Mouse (Mus musculus): ENCODE measurements around the gene Klc4.

Gene Klc4

DNA sequence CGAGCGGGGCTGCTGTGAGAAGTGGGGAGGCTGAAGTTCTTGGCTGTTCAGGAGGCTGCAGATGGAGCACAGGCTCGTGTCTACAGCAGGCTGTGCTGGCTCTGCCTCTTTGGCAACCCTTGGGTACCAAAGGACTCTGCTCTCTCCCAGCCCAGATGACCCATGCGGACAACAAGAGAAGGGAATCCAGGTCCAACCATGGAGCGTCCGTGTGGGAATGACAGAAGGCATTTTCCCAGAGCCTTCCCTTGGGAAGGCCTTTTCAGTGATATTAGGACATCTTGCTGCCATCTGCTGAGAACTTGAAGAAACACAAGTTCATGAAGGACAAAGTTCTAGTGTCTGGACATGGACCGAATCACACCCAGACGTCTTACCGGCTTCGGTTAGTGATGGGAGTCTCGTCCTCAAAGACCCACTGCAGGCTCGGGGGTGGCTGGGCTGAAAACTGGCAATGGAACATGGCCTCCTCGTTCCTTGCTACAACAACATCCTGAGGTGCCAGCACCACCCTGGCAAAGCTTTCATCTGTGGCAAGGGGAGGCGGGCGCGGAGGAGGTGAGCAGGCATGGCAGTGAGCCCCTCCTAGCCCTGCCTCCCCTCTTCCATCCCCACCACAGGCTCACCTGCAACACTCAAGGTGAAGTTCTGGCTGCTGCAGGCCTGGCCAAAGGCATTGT lies 56.0 kb downstream of the Klc4 start:
- DNase-seq (ENCODE audit: low read depth, low spot score): peak; percentile 61

DNA sequence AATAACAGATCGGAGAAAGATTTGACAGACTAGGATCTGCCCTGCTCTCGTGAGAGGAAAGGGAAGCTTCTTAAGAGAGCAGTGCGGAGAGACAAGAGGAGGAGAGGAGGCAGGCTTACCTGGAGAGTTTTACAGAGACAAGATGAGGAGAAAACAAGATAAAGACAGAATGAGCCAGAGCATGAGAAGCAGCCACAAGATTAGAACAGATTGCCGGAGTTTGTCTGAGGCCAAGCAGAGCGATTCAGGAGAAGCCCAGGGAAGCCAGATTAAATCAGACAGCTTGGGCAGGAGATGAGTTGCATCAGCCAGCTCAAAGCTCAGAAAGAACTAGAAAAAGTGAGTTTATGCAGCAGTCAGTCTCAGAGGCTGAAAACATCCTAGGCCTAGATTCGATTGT lies 56.9 kb downstream of the Klc4 start:
- DNase-seq (ENCODE audit: low read depth, low spot score): peak; percentile 21

DNA sequence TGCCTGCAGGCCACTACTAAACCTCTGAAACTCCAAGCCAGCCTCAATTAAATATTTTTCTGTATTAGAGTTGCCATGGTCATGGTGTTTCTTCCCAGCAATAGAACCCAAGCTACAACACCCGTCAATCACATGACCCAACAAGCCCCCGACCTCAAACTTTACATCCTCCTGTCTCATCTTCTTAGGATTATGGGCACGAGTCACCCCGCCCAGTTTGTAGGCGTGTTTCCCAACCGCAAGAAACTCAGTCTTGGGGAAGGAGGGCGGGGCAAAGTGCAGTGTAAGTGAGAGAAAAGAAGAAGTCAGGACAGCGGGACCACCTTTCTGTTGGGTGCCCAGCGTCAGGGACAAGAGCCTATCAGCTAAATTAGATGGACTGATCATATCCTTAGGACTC lies 57.6 kb downstream of the Klc4 start:
- DNase-seq (ENCODE audit: low read depth, low spot score): no peak

GRCm38 (mm10) chr17:46586327-46586726 lies 59.5 kb downstream of the Klc4 start:
- DNase-seq (ENCODE audit: low read depth, low spot score): no peak

Data from brain, adult 2 months (tissue).